Mouse (Mus musculus): ENCODE data around the gene Dusp3.

- TF ChIP-seq EP300 (IDR thresholded peaks at IDR 0.05), result no peak
- no peak for TF ChIP-seq CTCF (IDR thresholded peaks at IDR 0.05)
Observed at GRCm38 (mm10) chr11:102019736-102020135, 32.9 kb upstream of the Dusp3 start.
